Mouse (Mus musculus): ENCODE measurements around the gene Cnnm4. TPM values are rescaled to one million over a fixed set of nuclear protein-coding genes. Genes with fewer than 3 reads are reported as not detected.

Gene Cnnm4
- total RNA-seq (2015; ENCODE audit: low replicate concordance): 2.9 and 3.6 TPM in 2 replicates
- 1.4 and 3.3 TPM in 2 replicates for total RNA-seq (2017; ENCODE audit: low replicate concordance)

DNA sequence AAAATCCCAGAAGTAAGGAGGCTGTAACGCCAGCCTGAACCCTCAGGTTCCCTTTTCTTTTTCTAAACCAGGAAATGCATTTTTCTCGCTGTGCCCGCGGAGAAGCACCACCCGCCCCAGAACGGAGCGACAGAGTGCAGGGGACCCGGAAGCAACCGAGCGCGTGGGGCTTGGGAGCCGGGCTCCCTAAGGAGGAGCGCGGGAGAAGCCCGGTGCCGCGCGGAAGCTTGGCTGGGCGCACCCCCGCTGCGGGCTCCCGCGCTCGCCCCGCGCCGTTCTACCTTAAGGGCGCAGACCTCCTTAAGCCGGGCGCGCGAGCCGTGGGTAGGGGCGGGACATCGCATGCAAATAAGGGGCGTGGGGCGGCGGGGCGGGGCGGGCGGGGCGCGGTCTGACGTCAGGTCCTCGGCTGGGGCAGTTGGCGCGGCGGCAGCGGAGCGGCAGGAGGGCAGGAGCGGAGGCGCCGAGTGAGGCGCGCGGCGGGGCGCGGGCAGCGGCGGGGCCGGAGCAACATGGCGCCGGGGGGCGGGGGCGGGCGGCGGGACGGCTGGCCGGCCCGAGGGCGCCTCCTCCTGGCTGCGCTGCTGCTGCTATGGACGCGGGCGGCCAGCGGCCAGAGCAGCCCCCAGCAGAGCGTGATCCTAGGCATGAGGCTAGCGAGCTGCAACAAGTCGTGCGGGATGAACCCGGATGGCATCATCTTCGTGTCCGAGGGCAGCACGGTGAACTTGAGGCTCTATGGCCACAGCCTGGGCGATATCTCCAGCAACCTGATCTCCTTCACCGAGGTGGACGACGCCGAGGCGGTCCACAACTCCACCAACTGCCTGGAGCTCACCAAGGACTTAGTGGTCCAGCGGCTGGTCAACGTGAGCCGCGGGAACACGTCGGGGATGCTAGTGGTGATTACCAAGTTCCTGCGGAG is at the start of gene Cnnm4:
Gene Cnnm4, plus strand, starts transcription at position 440 of the 925 bp plus-strand sequence.
- peak; percentile 83 for ATAC-seq (replicated peaks; ENCODE audit: low FRiP score, poor library complexity, severe bottlenecking)

DNA sequence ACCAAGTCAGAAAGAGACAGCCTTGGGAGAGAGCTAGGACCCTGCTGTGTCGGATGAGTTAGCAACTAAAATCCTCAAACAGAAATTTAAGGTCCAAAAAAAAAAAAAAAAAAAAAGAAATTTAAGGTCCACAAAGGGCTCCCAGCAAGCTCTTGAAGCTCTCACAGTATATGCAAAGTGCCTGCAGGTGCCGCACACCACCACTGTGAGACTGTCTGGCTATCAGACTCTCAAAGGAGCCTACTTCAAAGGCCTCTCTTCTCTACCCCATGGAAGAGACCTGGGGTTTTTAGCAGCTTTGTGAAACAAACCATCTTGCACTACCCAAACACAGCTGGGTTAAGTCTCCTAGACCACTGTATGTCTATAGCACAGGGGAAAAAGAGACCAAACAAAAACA is 41.9 kb upstream of the Cnnm4 start:
- ATAC-seq (replicated peaks; ENCODE audit: low FRiP score, poor library complexity, severe bottlenecking): no peak

DNA sequence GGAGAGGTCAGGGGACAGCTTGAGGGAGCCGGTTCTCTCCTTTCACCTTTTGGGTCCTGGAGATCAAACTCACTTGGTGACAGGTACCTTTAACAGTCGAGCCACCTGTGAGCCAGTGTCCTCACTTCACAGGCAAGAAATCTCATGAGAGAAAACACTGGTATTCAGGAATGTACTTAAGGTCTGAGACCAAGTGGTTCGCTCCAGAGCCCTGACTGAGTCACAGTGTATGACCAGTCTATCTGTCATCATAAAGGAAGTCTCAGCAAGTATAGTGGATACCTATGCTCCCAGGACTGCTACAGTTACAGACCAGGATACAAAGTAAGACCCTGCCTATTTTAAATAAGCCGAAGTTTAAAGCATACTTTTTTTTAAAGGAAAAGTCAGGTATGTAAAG is 38.4 kb upstream of the Cnnm4 start:
- no peak for ATAC-seq (replicated peaks; ENCODE audit: low FRiP score, poor library complexity, severe bottlenecking)

DNA sequence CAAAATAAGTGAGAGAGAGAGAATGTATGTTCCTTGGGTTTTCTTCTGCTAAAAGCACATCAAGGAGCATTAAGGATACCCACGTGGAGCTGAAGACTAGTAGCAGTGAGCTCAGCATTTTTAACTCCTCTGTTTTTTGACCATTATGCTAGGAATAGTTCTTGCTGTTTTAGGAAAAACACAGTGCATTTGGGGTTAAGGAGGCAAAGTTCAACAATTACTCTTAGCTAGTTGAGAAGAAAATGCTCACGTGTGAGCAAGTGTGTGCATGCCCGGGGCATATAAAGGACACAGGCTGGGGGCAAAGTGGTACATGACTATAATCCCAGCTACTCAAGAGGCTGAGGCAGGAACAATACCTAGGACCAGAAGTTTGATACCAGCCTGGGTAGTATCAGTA is 37.8 kb upstream of the Cnnm4 start:
- ATAC-seq (replicated peaks; ENCODE audit: low FRiP score, poor library complexity, severe bottlenecking): no peak

DNA sequence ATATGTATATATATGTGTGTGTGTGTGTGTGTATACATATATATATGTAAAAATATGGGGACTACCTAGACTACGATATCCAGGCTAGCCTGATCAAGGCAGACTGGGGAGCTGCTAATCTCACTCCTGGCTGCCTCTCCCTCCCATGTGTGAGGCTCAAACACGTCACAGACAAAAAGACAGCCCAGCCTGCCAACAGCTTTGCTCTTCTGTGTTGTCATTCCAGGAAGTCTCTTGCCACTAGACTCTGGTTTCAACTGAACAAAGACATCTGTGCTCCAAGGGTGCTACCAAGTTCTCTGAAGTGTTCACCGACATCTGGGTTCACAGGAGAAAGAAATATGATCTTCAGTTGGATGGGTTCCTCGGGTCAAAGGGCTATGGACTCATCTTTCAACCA is 36.3 kb upstream of the Cnnm4 start:
- ATAC-seq (replicated peaks; ENCODE audit: low FRiP score, poor library complexity, severe bottlenecking): no peak

DNA sequence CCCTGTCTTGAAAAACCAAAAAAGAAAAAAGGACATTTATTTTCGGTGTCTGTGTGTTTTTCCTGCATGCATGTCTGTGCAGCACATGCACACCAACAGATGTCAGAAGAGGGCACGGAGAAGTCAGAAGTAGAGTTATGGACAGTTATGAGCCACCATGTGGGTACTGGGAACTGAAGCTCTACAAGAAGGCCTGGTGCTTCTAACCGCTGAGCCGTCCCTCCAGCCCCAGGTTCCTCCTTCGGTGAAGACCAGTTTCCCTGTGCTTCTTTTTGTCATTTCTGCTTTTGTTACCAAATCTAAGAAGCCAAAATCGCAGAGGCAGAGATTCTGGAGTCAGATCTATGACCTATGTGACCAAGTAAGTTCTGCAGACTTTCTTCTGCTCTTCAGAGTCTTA is 34.9 kb upstream of the Cnnm4 start:
- no peak for ATAC-seq (replicated peaks; ENCODE audit: low FRiP score, poor library complexity, severe bottlenecking)

DNA sequence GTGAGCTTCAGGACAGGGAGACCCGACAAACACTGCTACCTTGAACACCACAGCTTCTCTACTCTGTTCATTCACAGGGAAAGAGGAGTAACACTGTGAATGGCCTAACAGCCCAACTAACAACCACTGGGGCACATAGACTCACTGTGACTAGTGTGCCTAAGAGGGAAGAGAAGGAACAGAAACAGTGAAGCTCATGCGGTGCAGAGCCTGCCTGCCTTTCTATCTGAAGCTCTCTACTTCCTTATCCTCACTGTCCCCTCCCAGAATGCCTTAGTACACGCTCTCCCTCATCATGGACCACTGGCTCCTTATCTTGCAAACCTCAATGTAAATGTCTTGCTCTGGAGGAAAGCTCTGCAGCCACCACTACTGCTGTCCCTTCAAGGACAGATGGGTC is 34.2 kb upstream of the Cnnm4 start:
- ATAC-seq (replicated peaks; ENCODE audit: low FRiP score, poor library complexity, severe bottlenecking): no peak

DNA sequence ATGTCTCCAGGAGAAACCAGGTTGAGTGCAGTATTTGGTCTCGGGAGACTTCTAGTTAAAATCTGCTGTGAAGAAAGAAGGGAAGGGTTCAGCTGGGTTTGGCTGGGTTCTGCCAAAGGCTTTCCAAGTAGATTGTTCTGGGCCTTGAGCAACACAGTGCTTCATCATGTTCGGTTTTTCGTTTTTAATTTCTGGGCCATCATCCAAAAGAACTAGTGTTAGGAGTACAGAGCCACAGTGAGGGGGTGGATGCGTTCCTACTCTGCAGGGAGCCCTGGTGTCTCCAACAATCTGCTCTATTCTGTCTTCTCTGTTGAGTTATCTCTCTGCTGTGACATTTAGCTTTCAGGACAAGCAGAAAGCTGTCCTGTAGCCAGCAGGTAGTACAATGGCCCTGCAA is 30.3 kb upstream of the Cnnm4 start:
- no peak for ATAC-seq (replicated peaks; ENCODE audit: low FRiP score, poor library complexity, severe bottlenecking)

DNA sequence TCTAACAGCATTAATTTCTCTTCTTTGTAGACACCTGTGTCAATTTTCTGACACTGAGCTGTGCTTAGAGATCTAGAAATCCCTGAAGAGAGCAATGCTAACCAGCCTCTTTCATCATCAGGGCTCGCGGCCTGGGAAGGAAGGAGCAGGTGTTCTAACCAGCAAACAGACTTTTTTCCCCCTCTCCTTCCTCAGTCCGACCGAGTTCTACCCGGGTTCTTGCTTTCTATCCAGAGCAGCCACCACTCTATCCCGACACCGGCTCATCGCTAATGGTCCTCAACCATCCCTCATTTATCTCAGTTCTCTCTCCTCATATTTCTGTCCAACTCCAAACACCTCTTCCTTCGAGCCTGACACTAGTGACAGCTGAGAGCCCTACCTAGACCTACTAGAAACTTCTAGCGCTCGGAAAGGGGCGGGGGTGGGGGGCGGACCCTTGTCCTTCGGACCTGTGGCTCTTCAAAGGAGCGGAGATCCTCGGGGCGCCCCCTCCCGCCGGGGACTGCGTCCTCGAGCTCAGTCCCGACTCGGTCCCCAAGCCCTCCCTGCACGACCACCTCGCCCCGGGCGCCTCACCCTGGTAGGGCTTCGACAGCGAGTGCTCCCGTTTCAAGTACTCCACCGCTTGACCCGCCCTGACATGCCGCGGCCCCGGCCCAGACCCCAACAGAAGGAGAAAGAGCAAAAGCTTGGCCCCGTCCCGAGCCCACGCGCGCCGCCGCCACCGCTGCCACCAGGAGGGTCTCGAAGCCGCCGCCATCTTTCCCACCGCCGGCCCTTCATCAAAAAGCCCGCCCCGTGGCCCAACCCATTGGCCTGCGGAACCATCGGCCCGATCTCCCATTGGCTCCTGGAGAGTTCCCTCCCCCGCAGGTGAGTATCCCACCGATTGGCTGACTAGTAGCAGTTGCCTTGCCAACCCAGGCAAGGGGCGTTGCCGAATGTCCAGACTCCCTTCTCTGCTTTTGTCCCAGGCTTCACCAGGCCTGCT is 26.7 kb upstream of the Cnnm4 start, which contains the start of gene Lman2l:
Gene Lman2l, minus strand, starts transcription at position 801 of the 994 bp plus-strand sequence.
- peak; percentile 100 for ATAC-seq (replicated peaks; ENCODE audit: low FRiP score, poor library complexity, severe bottlenecking)

DNA sequence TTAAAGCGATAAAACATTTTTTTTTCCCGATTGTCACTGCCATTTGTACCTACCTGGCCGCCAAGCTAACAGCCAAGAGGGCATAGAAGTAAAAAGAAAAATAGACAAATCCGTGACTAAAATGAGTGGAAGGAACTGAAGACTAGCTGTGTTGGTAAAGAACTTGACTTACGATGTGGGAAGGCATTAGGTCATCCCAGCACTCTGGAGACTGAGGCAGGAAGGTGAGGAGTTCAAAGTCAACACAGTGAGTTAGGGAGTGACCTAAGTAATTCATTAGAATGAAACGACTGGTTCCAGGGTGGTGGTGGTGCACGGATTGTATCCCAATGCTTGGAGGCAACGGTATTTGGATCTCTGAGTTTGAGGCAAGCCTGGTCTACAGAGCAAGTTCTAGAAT is 25.9 kb upstream of the Cnnm4 start:
- peak; percentile 9; the same call in 1 of the 2 replicates for ATAC-seq (replicated peaks; ENCODE audit: low FRiP score, poor library complexity, severe bottlenecking)

DNA sequence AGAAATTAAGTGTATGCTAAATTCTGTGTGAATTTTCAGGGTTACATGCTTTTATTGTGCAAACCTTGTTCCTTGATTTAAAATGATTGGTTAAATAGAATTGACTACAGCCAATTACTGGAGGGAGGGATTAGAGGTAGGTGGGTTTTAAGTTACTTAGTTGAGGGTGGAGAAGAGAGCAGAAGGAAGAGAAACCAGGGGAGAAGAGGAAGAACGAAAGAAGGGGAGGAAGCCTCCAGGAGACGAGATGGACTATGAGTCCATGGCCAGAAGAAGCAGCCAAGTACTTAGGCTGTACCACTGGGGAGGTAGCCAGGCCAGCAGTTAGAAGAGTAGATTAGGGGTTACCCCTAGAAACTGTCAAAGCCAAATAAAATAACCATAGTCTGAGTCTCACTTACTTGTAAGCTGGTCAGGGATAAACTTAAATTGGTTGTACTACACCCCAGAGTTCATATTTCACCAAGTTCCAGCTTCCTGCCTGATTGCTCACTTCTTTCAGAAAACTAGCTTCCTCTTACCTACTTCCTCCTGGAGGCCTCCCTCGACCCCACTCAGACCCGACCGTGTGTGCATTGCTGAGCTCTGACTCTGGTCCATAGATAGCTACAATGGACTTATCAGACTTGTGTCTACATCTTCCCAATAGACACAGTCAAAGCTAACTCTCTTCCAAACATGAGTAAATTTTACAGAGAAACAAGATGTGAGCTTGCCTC is 25.2 kb upstream of the Cnnm4 start:
- ATAC-seq (replicated peaks; ENCODE audit: low FRiP score, poor library complexity, severe bottlenecking): no peak

DNA sequence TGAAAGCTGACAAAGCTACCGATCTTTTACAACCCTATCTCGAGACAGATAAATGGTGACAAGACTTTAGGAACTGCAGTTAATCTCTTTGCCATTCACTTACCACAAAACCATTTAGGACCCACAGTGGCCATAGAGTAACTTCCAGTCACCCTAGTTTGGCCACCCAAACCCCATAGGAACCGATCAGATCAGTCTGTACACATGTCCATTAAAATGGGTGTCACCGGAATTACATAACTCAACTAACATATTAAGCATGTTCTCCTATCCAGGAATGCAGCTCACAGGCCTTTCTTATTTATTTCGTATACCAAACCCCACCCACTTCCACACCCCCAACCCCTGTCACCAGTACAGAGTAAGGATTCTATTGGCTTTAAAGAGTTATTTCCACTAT is 24.6 kb upstream of the Cnnm4 start:
- ATAC-seq (replicated peaks; ENCODE audit: low FRiP score, poor library complexity, severe bottlenecking): no peak

DNA sequence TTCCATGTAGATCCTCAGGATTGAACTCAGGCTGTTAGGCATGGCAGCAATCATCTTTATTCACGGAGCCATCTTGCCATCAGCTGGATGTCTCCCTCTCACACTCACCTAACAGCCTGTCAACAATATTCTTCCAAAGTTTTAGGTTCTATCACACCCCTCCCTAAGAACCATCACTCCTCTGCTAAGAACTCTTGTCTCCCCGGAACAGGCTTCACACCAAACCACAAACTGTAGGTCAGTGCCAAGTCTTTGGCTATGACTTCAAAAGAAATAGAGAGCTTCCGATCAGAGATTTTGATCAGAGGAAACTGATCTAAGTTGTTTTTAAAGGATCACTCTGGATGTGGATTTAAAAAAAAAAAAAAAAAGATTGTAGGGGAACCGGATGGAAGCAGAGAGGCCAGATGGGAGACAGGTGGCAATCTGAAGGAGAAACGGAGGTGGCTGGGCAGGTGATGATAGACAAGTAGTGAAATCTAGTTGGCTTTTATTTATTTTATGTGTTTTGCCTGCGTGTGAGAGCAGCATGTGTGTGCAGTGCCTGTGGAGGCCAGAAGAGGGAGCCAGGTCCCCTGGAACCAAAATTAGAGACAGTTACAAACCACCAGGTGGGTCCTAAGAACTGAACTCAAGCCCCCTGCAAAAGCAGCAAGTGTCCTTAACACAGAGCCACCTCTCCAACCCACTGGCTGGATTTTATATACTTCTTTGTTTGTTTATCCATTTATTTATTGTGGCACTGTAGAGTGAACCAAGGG is 17.2 kb upstream of the Cnnm4 start:
- no peak for ATAC-seq (replicated peaks; ENCODE audit: low FRiP score, poor library complexity, severe bottlenecking)

DNA sequence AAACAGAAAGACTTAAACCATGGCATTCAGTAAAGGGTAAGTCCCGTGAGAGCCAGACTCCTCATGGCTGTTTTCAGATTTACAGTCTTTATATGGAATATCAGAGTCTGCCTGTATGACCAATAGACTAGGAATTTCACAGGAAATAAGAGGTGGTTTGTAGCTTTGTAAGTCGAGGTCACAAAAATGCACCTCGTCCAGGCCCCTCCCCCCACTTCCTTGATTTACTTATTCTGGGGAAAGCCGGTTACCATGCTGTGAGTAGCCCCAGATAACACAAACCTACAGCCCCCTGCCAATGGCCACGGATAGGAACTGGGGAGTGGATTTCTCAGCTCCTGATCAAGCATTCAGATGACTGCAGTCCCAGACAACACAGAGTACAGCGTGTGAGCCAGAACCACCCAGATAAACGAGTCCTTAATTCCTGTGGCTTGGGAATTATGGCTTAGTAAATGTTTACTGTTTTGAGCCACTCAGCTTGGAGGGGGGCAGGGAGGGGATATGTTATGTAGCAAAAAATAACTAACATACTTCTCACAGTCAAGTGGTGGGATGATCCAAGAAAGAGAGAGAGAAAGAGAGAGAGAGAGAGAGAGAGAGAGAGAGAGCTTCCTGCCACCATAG is 13.9 kb upstream of the Cnnm4 start:
- no peak for ATAC-seq (replicated peaks; ENCODE audit: low FRiP score, poor library complexity, severe bottlenecking)

DNA sequence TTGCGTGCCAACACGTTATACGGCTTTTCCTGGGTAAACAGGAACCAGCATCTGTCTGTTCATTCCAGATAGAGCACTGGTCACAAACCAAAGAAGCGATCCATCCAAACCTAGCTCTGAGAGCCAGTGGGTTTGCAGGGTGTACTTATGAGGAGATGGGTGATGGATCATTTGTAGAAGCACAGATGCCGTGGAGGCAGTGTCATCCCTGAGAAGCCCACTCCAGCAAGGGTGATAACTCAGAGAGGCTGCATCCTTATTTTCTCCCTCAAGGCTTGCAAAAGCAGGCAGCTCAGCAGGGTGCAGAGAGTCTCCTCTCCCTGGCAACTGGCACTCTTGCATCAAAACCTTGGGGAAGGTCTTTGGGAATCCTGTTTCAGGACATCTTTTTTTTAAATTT is 13.3 kb upstream of the Cnnm4 start:
- ATAC-seq (replicated peaks; ENCODE audit: low FRiP score, poor library complexity, severe bottlenecking): no peak

DNA sequence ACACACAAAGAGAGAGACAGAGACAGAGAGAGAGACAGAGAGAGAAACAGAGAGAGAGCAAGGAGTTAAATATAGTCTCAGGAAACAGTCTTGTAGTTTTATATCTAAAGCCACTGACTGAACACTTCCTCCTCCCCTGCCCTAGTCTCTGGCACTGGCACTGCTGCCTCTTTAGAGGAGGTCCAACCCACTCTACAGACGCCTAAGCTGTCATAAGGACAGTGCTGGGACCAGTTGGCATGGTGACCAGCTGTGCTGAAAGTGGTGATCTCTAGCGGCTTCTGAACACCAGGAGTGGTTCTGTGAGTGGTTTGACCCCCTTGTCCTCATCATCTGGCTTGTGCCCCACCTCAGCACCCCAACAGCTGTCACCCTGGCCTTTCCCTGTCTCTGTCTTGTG is 9.6 kb upstream of the Cnnm4 start:
- no peak for ATAC-seq (replicated peaks; ENCODE audit: low FRiP score, poor library complexity, severe bottlenecking)

DNA sequence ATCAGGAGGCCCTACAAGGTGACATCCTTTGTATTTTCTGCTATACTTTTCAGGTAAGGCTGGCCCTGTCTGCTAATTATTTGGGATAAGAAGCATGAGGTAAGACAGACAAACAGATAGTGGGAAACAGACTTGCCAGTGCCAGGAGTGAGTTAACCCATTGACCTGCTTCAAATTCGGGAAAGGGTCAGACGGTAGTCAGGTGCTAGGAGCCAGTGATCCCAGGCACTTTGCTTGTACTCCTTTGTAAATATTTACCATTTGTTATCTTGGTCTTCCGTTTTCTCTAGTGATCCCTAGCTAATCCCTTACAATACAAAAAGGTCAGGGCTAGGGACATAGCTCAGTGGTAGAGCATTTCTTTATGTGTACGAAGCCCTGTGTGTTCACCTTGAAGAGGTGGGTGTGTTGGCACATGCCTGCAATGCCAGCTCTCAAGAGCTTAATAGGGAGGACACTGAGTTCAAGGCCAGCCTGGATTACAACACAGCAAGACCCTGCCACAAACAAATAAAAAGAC is 5.7 kb upstream of the Cnnm4 start:
- no peak for ATAC-seq (replicated peaks; ENCODE audit: low FRiP score, poor library complexity, severe bottlenecking)

DNA sequence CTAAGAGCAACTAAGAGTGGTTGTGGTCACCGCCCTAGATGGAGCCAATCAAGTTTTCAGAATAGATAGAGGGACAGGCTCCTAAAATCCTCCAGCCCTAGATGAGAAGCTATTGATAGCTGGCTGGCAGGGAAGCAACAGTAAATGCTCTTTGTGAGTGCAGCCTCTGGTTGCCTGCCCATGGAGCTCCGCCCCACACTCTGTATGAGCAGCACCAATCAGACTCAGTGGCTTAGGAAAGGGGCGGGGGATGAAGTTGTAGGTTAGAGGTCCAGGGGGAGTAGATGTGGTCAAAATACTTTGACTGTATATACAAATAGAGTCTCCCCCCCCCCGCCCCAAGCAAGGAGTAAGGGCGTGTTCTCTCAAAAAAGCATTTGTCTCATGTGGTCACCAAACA is 4.0 kb upstream of the Cnnm4 start:
- ATAC-seq (replicated peaks; ENCODE audit: low FRiP score, poor library complexity, severe bottlenecking): no peak

Data from erythroid progenitor cell, adult 5-6 weeks (primary cell).